Mouse (Mus musculus): ENCODE results near the gene Itk.

GRCm38 (mm10) chr11:46302471-46302870 lies 86.8 kb downstream of the Itk start:
- TF ChIP-seq EP300 (optimal IDR thresholded peaks at IDR 0.05) (no peak), CTCF (IDR thresholded peaks at IDR 0.05; ENCODE audit: low read depth) (no peak)

Data from stomach, postnatal 0 days (tissue).